ENCODE assay signal across 13 mouse cellular contexts in genomic region chr12:76911171-76911726, GRCm38 (mm10). TPM values are rescaled to one million over a fixed set of nuclear protein-coding genes. Genes with fewer than 3 reads are reported as not detected.
DNase-seq lines count a peak whose midpoint lies in the region; ATAC-seq lines count a peak whose summit lies in the region.
"Had no signal": no experiment of that assay in that cellular context is flagged by ENCODE, and none has a peak within 500 bp of the region (broad histone marks: within the 10 kb centered on the region; RNA-seq: fewer than 3 reads in every experiment).

No protein-coding gene starts in this region.

- ATAC-seq in heart, embryonic 11.5 days (replicated peaks; ENCODE audit: insufficient number of reproducible peaks, low FRiP score, low TSS enrichment), result no peak
- 0 out of 2 replicates have a peak, but pooled peaks have one; percentile 19 for ATAC-seq in neural tube, embryonic 13.5 days (ENCODE audit: low read depth)
- ATAC-seq in neural tube, embryonic 15.5 days (ENCODE audit: low FRiP score), result no peak
- ATAC-seq: inflammation-experienced regulatory T-cells, adult 6 months had no signal

- no peaks in the 10 kb centered on the region; the same call in 1 of the 2 replicates for H3K27me3 ChIP-seq in heart, embryonic 11.5 days (ENCODE audit: control insufficient read depth, insufficient read depth, low read length)
- H3K27me3 ChIP-seq in neural tube, embryonic 13.5 days, result no peaks in the 10 kb centered on the region
- H3K27me3 ChIP-seq in neural tube, embryonic 15.5 days (replicated peaks), result no peaks in the 10 kb centered on the region
- H3K27me3 ChIP-seq: embryonic facial prominence, embryonic 12.5 days had no signal

- no peak for DNase-seq in heart, postnatal 4 days
- DNase-seq in cerebellum, postnatal 25 days, result peak; percentile 93 to 94
- DNase-seq in retina, postnatal 1 day, result peak; percentile 17
- no peak for DNase-seq in adipocyte (ENCODE audit: low spot score)
- no peak for DNase-seq in adrenal gland, postnatal 4 days (ENCODE audit: low spot score in 2 of 2)
- DNase-seq: adrenal gland, postnatal 25 days had no signal

- H3K9ac ChIP-seq in heart, embryonic 11.5 days (ENCODE audit: low read depth, low read length), result 0 out of 2 replicates have a peak overlapping the region, but pooled peaks have one; percentile 22
- H3K9ac ChIP-seq in neural tube, embryonic 13.5 days, result peak overlapping the region; percentile 31; the same call in 1 of the 2 replicates
- no peak overlapping the region for H3K9ac ChIP-seq in neural tube, embryonic 15.5 days (replicated peaks)
- H3K9ac ChIP-seq: embryonic facial prominence, embryonic 12.5 days had no signal

- H3K9me3 ChIP-seq in heart, embryonic 11.5 days (replicated peaks; ENCODE audit: control insufficient read depth, low read length), result no peaks in the 10 kb centered on the region
- H3K9me3 ChIP-seq in neural tube, embryonic 13.5 days, result no peaks in the 10 kb centered on the region
- H3K9me3 ChIP-seq in neural tube, embryonic 15.5 days (replicated peaks), result no peaks in the 10 kb centered on the region
- H3K9me3 ChIP-seq: embryonic facial prominence, embryonic 12.5 days; midbrain, embryonic 10.5 days had no signal

- no peak overlapping the region for H3K4me3 ChIP-seq in heart, embryonic 11.5 days (ENCODE audit: low read depth, low read length)
- no peak overlapping the region for H3K4me3 ChIP-seq in neural tube, embryonic 13.5 days
- no peak overlapping the region for H3K4me3 ChIP-seq in neural tube, embryonic 15.5 days (replicated peaks)
- H3K4me3 ChIP-seq: embryonic facial prominence, embryonic 12.5 days; layer of hippocampus, adult 2 months; midbrain, embryonic 10.5 days had no signal

- H3K27ac ChIP-seq in heart, embryonic 11.5 days (ENCODE audit: low read depth, low read length), result no peak overlapping the region
- 0 out of 2 replicates have a peak overlapping the region, but pooled peaks have one; percentile 28 for H3K27ac ChIP-seq in neural tube, embryonic 13.5 days (replicated peaks)
- H3K27ac ChIP-seq in neural tube, embryonic 15.5 days (replicated peaks), result no peak overlapping the region; the same call in 1 of the 2 replicates
- H3K27ac ChIP-seq: embryonic facial prominence, embryonic 12.5 days; layer of hippocampus, adult 2 months had no signal

- H3K4me1 ChIP-seq in heart, embryonic 11.5 days (ENCODE audit: control insufficient read depth, insufficient read depth, low read length), result peaks cover 9% of the 10 kb centered on the region; the same call in 1 of the 2 replicates
- peaks cover 16% of the 10 kb centered on the region for H3K4me1 ChIP-seq in neural tube, embryonic 13.5 days (replicated peaks)
- peaks cover 6% of the 10 kb centered on the region; the same call in 1 of the 2 replicates for H3K4me1 ChIP-seq in neural tube, embryonic 15.5 days
- H3K4me1 ChIP-seq: embryonic facial prominence, embryonic 12.5 days had no signal

- H3K36me3 ChIP-seq in heart, embryonic 11.5 days (ENCODE audit: control insufficient read depth, insufficient read depth, low read length), result peaks cover 3% of the 10 kb centered on the region; the same call in 1 of the 2 replicates
- peaks cover 42% of the 10 kb centered on the region for H3K36me3 ChIP-seq in neural tube, embryonic 13.5 days
- H3K36me3 ChIP-seq in neural tube, embryonic 15.5 days, result peaks cover 16% of the 10 kb centered on the region; the same call in 1 of the 2 replicates

- WGBS in heart, embryonic 11.5 days (ENCODE audit: insufficient replicate concordance), result 74% methylated on average over 16 of the region's 16 CpGs
- 69% methylated on average over 16 of the region's 16 CpGs for WGBS in neural tube, embryonic 13.5 days
- WGBS in neural tube, embryonic 15.5 days, result 73% methylated on average over 16 of the region's 16 CpGs

- H3K4me2 ChIP-seq in heart, embryonic 11.5 days, result no peak overlapping the region
- no peak overlapping the region for H3K4me2 ChIP-seq in neural tube, embryonic 13.5 days
- H3K4me2 ChIP-seq in neural tube, embryonic 15.5 days, result no peak overlapping the region
- H3K4me2 ChIP-seq: embryonic facial prominence, embryonic 12.5 days had no signal

RNA-seq across cellular contexts. Expression of gene Max, which starts 50.8 kb away (rescaled TPM):
- 13.6 and 26.4 TPM in 2 replicates for polyA plus RNA-seq in heart, embryonic 11.5 days (2014; fragmentation: Nextera tagmentation; extraction: Ambion mirVana)
- total RNA-seq in heart, postnatal 4 days (2021), result 10 to 100 TPM; 37.6 to 41.1 TPM
- polyA plus RNA-seq in neural tube, embryonic 13.5 days (2015; fragmentation: Nextera tagmentation; extraction: Ambion mirVana), result 14.5 and 17.8 TPM in 2 replicates
- 18.6 and 25.7 TPM in 2 replicates for polyA plus RNA-seq in neural tube, embryonic 15.5 days (2015; fragmentation: Nextera tagmentation; extraction: Ambion mirVana)
- 10 to 100 TPM; 69.5 to 71.9 TPM for total RNA-seq in adrenal gland, postnatal 4 days (2021)

Comparison
In these comparisons a context has a peak if more than half of its experiments do, and no peak if none do; other contexts are left out.
1. DNase-seq: peak in cerebellum, postnatal 25 days (2 of 2) and retina, postnatal 1 day (single experiment); none in heart, postnatal 4 days (single experiment), adipocyte (single experiment) and adrenal gland, postnatal 4 days (0 of 2).